Mouse (Mus musculus) mesoderm, embryonic 11.5 days (tissue): ENCODE data around the gene Prl4a1.
"Not testable (repeated sequence)": the region's sequence is repeated elsewhere in the genome, so short reads cannot be mapped to it uniquely, and the experiment has no call there.

Experiments
- DNase-seq: peaks from one replicate; pipeline ENCODE4 v3.0.0-alpha.2; 2012; ENCODE audit warnings: low read depth, low spot score

Prl4a1 gene

GRCm38 (mm10) chr13:28015912-28016311, at the start of gene Prl4a1:
Gene Prl4a1 (plus strand): TSS chr13:28016212.
- DNase-seq, result no peak

DNA sequence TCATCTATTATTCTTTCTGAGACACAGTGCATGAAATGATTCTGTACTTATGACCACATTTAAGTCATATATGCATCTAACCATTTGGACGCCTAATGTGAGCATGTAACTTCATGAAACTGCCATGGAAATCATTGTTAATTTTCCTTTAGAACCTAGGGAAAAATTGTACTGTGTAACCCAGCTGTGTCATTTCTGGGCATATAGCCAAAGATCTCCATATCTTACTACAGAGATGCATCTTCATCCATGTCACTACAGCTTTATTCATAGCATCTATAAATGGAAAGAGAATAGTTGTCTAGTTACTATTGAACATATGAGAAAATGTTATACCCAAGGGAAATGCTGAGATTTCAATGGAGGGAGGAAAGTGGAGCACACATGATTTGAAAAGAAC, 43.1 kb upstream of the Prl4a1 start:
- DNase-seq, result no peak

- DNase-seq, result not testable (repeated sequence)
Measured at GRCm38 (mm10) chr13:27974281-27974680, 41.7 kb upstream of the Prl4a1 start.

GRCm38 (mm10) chr13:27977646-27978045, 38.4 kb upstream of the Prl4a1 start:
- no peak for DNase-seq

DNA sequence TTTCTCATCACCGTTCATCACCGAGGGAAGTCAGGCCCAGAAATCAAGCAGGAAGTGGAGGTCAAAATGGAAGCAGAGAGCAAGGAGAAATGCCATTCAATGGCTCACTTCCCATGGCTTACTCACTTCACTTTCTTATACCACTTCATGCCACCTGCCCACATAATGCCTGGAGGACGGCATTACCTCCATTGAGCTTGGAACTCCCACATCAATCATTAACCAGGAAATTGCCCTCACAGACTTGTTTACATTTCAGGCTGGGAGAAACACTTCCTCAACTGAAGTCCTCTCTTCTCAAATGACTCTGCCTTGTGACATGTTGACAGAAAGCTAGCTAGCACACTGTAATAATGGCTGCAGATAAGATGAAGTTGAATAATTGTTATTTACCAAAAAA, 19.5 kb upstream of the Prl4a1 start:
- DNase-seq, result not testable (repeated sequence)

DNA sequence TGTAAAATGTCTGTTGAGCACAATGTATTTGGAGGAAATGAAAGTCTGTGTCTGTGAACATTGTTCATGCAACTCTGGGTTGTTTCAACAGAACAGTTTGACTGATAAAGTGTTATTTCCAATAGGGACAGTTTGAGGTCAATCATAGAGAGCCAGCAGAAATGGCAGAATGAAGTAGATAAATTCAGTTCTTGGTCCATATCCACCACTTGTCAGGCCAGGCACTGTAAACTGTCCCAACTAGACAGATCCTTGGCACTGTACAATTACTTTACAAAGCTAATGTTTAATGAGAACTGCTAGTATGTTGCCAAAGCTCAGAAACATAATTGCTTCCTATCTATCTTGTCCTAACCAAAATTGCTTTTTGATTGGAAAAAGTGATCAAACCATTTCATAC, 13.3 kb downstream of the Prl4a1 start:
- no peak for DNase-seq

DNA sequence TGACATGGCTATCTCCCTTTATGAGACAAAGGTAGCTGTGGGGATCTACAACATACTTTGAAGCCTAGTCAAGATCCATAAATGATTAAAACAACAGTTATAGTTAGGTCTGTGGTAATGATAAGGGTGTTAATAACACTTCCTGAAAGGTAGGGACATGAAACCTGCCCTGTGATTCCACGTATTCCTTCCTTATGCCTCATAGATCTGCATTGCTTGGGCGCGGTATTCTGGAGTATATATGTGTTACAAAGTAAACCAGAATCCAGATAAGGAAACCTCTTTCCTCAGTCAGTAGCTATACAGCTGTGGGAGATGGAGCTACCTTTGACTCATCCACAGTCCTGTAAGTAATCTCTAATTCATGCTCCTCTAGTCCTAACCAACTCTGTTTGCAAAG, 53.3 kb downstream of the Prl4a1 start:
- DNase-seq, result no peak
